Mouse (Mus musculus): ENCODE measurements at regions not wholly inside any gene's neighbourhood (a gene's known extent, or its start where the extent isn't known, plus 50 kb on each side); places are given as distances from the start of the nearest gene placed in this dataset.
"Not testable (repeated sequence)": the region's sequence is repeated elsewhere in the genome, so short reads cannot be mapped to it uniquely, and the experiment has no call there.

DNA sequence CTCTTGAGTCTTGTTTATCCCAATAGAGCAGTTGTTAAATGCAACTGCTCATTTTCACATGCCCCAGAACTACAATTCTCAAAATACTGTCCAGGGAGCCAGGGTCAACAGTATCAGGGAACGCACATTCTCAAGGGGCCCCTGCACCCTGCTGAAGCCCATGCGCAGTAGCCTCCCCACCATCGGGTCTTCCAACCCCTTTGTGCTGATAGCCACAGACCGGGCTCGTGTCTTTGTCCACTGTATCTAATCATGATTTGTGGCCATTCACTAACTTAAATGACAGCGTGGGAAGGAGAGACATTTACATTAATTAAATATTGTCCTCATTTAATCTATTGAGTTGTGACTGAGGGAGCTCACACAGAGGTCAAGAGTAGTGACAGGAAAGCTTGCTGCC is 260.0 kb upstream of the Nr5a2 start:
- Histone ChIP-seq H3K27me3 (0 out of 2 replicates have a peak, but pooled peaks cover 4% of the 10 kb centered on the region), H3K4me3 (no peak overlapping the region), H3K27ac (no peak overlapping the region), H3K36me3 (no peaks in the 10 kb centered on the region), H3K4me1 (peaks cover 5% of the 10 kb centered on the region), H3K9me3 (no peaks in the 10 kb centered on the region), H3K4me2 (replicated peaks) (no peak overlapping the region), H3K9ac (no peak overlapping the region)
- ATAC-seq (ENCODE audit: insufficient number of reproducible peaks, insufficient read depth, low FRiP score, low TSS enrichment) = no peak
- WGBS = 85% methylated on average over 6 of the region's 6 CpGs

DNA sequence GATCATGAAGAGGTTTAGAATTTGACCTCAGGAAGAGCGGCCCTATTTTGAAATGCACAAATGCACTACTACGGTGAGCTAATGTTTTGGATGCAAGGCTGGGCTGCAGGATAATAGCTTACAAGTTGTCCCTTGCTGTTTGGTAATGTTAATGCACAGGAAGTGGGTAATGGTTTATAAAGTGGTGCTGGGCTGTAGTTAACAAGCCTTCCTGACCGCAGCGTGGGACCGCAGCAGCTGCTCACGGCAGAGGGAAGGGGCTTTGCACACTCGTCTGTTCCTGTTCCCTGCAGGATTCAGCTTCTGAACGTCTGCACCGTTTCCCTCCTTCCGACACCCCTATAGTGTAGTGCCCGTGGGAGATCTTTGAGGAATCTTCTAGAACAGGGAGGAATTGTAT is 258.4 kb upstream of the Nr5a2 start:
- Histone ChIP-seq H3K9me3 (no peaks in the 10 kb centered on the region), H3K36me3 (no peaks in the 10 kb centered on the region), H3K4me2 (replicated peaks) (no peak overlapping the region), H3K27me3 (no peaks in the 10 kb centered on the region), H3K4me1 (peaks cover 5% of the 10 kb centered on the region), H3K4me3 (no peak overlapping the region), H3K27ac (no peak overlapping the region), H3K9ac (no peak overlapping the region)
- WGBS = 66% methylated on average over 11 of the region's 11 CpGs
- ATAC-seq (ENCODE audit: insufficient number of reproducible peaks, insufficient read depth, low FRiP score, low TSS enrichment) = no peak

DNA sequence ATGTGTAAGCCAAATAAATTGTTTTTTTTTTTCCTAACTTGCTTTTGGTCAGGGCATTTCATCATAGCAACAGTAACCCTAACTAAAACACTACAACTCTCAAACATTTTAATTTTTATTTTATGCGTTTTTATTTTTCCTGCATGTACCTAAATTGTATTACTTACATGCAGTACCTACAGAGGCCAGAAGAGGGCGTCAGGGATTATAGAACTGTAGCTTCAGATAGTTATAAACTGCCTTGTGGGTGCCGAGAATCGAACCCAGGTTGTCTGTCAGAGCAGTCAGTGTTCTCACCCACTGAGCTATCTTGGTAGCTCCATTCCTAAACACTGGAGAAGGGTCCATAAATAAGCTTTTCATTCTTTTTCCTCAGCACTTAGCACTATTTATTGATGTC is 257.8 kb upstream of the Nr5a2 start:
- Histone ChIP-seq H3K36me3 (no peaks in the 10 kb centered on the region), H3K9me3 (no peaks in the 10 kb centered on the region), H3K4me2 (replicated peaks) (no peak overlapping the region), H3K27me3 (no peaks in the 10 kb centered on the region), H3K4me3 (no peak overlapping the region), H3K4me1 (peaks cover 5% of the 10 kb centered on the region), H3K27ac (no peak overlapping the region), H3K9ac (no peak overlapping the region)
- no peak for ATAC-seq (ENCODE audit: insufficient number of reproducible peaks, insufficient read depth, low FRiP score, low TSS enrichment)
- 67% methylated on average over 4 of the region's 4 CpGs for WGBS

DNA sequence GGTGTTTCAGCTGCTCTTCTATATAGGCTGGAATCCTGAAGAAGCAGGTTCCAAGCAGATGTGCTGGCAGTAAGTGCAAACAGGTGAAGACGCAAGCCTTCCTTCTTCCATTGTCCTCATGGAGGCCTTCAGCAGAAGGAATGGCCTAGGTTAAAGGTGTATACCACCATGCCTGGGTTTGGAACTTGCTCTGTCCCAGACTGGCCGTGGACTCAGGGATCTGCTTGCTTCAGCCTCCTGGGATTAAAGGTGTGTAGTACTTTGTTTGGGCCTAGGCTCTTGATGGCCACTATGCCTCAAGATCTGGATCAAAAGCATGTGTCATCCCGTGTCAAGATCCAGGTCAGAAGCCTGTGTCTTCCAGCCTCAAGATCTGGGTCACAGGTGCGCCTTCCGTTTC is 257.0 kb upstream of the Nr5a2 start:
- no peak overlapping the region for H3K27ac ChIP-seq
- no peak overlapping the region for H3K4me3 ChIP-seq
- no peak overlapping the region for H3K9ac ChIP-seq
- no peak for ATAC-seq (ENCODE audit: insufficient number of reproducible peaks, insufficient read depth, low FRiP score, low TSS enrichment)
- peaks cover 5% of the 10 kb centered on the region for H3K4me1 ChIP-seq
- H3K4me2 ChIP-seq (replicated peaks) = no peak overlapping the region
- WGBS = 97% methylated on average over 5 of the region's 5 CpGs
- no peaks in the 10 kb centered on the region for H3K27me3 ChIP-seq
- no peaks in the 10 kb centered on the region for H3K9me3 ChIP-seq
- no peaks in the 10 kb centered on the region for H3K36me3 ChIP-seq

DNA sequence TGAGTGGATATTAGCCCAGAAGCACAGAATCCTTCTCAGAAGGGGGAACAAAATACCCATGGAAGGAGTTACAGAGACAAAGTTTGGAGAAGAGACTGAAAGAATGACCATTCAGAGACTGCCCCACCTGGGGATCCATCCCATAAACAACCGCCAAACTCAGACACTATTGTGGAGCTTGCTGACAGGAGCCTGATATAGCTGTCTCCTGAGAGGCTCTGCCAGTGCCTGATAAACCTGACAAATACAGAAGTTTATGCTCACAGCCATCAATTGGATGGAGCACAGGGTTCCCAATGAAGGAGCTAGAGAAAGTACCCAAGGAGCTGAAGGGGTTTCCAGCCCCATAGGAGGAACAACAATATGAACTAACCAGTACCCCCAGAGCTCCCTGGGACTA is 254.1 kb upstream of the Nr5a2 start:
- H3K36me3 ChIP-seq; H3K9me3 ChIP-seq; H3K4me3 ChIP-seq; H3K4me2 ChIP-seq (replicated peaks); H3K9ac ChIP-seq; H3K27ac ChIP-seq; H3K27me3 ChIP-seq; H3K4me1 ChIP-seq; ATAC-seq (ENCODE audit: insufficient number of reproducible peaks, insufficient read depth, low FRiP score, low TSS enrichment): not testable (repeated sequence)
- WGBS = 82% methylated on average over 1 of the region's 1 CpGs

DNA sequence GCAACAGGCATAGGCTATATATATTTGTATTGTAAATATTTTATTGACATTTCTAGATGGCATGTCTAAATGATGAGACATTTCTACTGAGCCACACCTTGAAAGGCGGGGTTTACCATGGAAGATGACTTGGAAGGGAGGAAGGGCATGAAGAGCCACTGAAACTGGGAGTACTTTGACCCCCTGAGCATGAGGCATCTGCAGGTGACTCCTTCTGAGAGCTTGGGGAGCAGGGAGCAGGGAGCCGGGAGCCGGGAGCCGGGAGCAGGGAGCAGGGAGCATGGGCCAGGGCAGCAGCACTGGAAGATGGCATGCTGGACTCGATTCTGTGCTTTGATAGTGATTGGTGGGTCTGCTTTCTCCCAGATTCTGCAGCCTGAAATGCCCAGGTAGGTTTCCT is 253.5 kb upstream of the Nr5a2 start:
- Histone ChIP-seq H3K4me2 (replicated peaks) (no peak overlapping the region), H3K36me3 (no peaks in the 10 kb centered on the region), H3K27ac (no peak overlapping the region), H3K4me3 (no peak overlapping the region), H3K27me3 (no peaks in the 10 kb centered on the region), H3K9ac (no peak overlapping the region), H3K4me1 (no peaks in the 10 kb centered on the region), H3K9me3 (no peaks in the 10 kb centered on the region)
- 84% methylated on average over 5 of the region's 5 CpGs for WGBS
- ATAC-seq (ENCODE audit: insufficient number of reproducible peaks, insufficient read depth, low FRiP score, low TSS enrichment) = no peak

DNA sequence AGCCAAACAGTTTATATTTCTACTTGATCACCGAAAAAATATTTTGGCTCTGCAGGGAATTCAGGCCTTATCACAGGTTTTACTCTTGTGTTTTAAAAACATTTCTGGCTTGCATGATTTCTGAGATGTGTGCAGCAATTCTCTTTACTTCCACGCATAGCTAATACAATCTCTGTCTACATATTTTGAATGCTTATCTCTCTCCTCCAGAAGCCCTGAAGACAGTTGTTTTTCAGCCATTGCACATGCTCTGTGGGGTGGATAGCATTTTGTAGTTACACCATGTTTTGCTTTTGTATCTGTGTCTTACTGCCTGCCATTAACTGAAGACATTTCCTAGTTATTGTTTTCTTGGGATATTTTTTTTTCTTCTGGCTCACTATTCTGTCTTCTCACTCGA is 252.6 kb upstream of the Nr5a2 start:
- no peak overlapping the region for H3K27ac ChIP-seq
- no peak overlapping the region for H3K4me3 ChIP-seq
- H3K4me1 ChIP-seq = no peaks in the 10 kb centered on the region
- no peaks in the 10 kb centered on the region for H3K9me3 ChIP-seq
- no peaks in the 10 kb centered on the region for H3K36me3 ChIP-seq
- H3K4me2 ChIP-seq (replicated peaks) = no peak overlapping the region
- no peak overlapping the region for H3K9ac ChIP-seq
- 64% methylated on average over 3 of the region's 3 CpGs for WGBS
- no peaks in the 10 kb centered on the region for H3K27me3 ChIP-seq
- no peak for ATAC-seq (ENCODE audit: insufficient number of reproducible peaks, insufficient read depth, low FRiP score, low TSS enrichment)

DNA sequence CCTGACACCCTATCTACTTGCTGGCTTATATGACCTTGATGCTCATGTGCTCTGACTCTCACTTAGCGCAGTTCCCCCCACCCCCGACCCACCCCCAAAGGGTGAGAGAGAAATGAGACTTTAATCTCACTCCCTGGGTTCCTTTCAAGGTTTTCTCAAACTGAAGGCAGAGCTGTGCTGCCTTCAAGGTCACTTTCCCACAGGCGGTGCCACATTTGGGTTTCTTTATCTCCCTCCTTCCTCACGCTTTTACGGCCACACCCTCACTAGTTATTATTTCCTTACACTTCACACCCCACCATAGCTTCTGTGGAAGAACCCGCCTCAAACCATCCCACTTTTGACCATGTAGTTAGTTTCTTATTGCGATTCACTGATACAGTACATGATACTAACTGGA is 244.1 kb upstream of the Nr5a2 start:
- ATAC-seq (ENCODE audit: insufficient number of reproducible peaks, insufficient read depth, low FRiP score, low TSS enrichment) = no peak
- H3K27me3 ChIP-seq = no peaks in the 10 kb centered on the region
- WGBS = 86% methylated on average over 7 of the region's 7 CpGs
- no peak overlapping the region for H3K27ac ChIP-seq
- H3K9me3 ChIP-seq = no peaks in the 10 kb centered on the region
- no peak overlapping the region for H3K4me2 ChIP-seq (replicated peaks)
- no peak overlapping the region for H3K4me3 ChIP-seq
- no peaks in the 10 kb centered on the region for H3K36me3 ChIP-seq
- no peaks in the 10 kb centered on the region for H3K4me1 ChIP-seq
- H3K9ac ChIP-seq = no peak overlapping the region

DNA sequence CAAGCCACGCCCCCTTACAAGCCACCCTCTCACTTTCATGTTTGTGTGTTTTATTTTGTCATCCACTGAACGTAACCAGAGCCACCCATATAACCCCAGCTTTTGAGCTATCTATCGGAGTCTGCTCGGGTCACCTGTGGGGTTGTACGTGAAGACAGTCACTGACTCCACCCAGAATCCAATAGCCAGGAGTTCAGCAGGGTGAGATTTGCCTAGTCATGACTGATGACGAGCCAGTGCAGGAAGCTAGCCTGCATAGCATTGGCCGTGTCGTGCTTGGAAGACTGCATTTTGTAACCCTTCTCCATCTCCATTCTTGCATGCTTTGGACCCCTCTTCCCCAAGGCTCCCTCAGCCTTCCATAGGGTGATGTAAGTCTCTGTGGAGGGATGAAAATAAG is 243.3 kb upstream of the Nr5a2 start:
- no peaks in the 10 kb centered on the region for H3K27me3 ChIP-seq
- no peaks in the 10 kb centered on the region for H3K9me3 ChIP-seq
- H3K4me3 ChIP-seq = no peak overlapping the region
- no peak overlapping the region for H3K4me2 ChIP-seq (replicated peaks)
- WGBS = 82% methylated on average over 8 of the region's 8 CpGs
- no peak overlapping the region for H3K27ac ChIP-seq
- ATAC-seq (ENCODE audit: insufficient number of reproducible peaks, insufficient read depth, low FRiP score, low TSS enrichment) = no peak
- no peaks in the 10 kb centered on the region for H3K4me1 ChIP-seq
- H3K36me3 ChIP-seq = no peaks in the 10 kb centered on the region
- no peak overlapping the region for H3K9ac ChIP-seq

DNA sequence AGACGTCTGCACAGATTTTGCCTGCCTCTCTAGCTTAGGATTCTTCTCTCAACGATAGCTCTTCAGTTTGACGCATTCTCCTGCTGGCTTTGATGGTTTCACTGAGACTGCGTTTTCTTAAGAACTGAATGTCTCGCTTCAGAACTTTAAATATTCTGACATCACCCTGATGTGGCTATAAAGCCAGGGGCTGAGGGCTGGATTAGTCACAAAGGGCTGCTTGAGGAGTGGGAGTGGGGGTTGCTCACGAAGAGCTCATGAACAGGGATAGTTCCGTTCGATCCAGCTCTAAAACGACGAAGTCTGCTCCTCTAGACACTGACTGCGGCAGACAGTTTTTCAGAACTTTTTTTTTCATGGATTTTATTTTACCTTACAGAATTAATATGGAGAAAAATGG is 240.7 kb upstream of the Nr5a2 start:
- ATAC-seq (ENCODE audit: insufficient number of reproducible peaks, insufficient read depth, low FRiP score, low TSS enrichment) = no peak
- WGBS = 80% methylated on average over 11 of the region's 11 CpGs
- Histone ChIP-seq H3K4me3 (no peak overlapping the region), H3K27me3 (no peaks in the 10 kb centered on the region), H3K4me1 (no peaks in the 10 kb centered on the region), H3K27ac (no peak overlapping the region), H3K9ac (no peak overlapping the region), H3K4me2 (replicated peaks) (no peak overlapping the region), H3K9me3 (no peaks in the 10 kb centered on the region), H3K36me3 (no peaks in the 10 kb centered on the region)

DNA sequence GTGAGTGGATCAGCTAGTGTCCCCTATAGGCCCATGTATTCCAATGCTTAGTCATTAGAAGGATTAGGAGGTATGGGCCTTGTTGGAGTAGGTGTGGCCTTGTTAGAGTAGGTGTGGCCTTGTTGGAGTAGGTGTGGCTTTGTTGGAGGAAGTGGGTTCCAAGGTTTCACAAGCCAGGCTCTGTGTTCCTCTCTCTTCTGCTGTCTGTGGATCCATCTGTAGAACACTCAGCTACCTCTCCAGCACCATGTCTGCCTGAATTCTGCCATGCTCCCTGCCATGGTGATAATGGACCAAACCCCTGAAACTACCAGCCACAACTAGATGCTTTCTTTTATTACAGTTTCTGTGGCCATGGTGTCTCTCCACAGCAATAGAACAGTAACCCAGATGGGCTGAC is 235.7 kb upstream of the Nr5a2 start:
- no peaks in the 10 kb centered on the region for H3K4me1 ChIP-seq
- H3K4me2 ChIP-seq (replicated peaks) = no peak overlapping the region
- H3K9me3 ChIP-seq = no peaks in the 10 kb centered on the region
- H3K27ac ChIP-seq = no peak overlapping the region
- H3K4me3 ChIP-seq = no peak overlapping the region
- H3K27me3 ChIP-seq = no peaks in the 10 kb centered on the region
- H3K9ac ChIP-seq = no peak overlapping the region
- no peak for ATAC-seq (ENCODE audit: insufficient number of reproducible peaks, insufficient read depth, low FRiP score, low TSS enrichment)
- H3K36me3 ChIP-seq = no peaks in the 10 kb centered on the region

DNA sequence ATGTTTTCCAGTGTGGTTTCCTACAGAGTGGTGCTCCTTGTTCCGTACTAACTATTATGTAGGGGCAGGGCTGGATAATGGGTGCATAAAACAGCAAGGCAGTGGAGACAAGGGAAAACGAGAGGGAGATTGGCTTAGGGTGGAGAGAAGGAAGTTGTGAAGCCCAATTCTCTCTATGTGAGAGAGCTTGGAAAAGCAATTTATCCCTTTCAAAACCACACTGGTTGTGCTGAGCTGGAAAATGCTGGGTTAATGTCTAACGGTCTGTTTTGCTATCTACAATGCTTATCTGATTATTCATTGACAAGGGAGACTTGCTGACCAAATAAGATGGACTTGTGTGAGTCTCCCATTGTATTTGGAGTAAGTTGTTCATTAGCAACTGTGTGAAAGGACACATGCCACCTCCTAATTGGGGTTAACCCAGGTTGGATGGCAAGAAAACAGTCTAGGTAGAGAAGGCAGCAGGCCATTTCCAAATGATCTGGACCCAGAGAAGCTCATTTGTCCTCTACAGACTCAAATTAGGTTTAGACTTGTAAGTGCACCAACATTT is 234.9 kb upstream of the Nr5a2 start:
- no peak overlapping the region for H3K4me2 ChIP-seq (replicated peaks)
- 80% methylated on average over 3 of the region's 3 CpGs for WGBS
- no peaks in the 10 kb centered on the region for H3K4me1 ChIP-seq
- H3K27me3 ChIP-seq = no peaks in the 10 kb centered on the region
- no peaks in the 10 kb centered on the region for H3K36me3 ChIP-seq
- ATAC-seq (ENCODE audit: insufficient number of reproducible peaks, insufficient read depth, low FRiP score, low TSS enrichment) = no peak
- H3K9me3 ChIP-seq = no peaks in the 10 kb centered on the region
- no peak overlapping the region for H3K27ac ChIP-seq
- no peak overlapping the region for H3K4me3 ChIP-seq
- no peak overlapping the region for H3K9ac ChIP-seq

DNA sequence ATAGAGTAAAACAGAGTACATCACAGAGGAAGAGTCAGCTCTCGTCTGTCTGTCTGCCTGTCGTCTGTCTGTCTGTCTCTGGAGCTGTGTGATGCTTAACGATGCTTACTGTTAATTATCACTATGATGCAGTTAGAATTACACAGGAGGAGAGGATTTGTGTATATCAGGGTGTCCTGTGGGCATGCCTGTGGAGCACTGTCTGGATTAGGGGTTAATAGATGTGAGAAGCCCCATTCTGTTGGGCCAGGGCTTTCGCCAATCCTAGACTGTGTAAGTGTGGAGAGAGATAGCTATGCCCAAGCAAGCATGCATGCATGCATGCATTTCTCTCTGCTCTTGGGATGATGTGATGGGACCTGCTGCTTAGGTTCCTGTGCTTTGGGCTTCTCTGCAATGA is 218.0 kb upstream of the Nr5a2 start:
- H3K27me3 ChIP-seq = no peaks in the 10 kb centered on the region

More for the DNA sequence above, 218.0 kb upstream of the Nr5a2 start:
- Histone ChIP-seq H3K36me3 (no peaks in the 10 kb centered on the region), H3K9ac (no peak overlapping the region), H3K4me1 (no peaks in the 10 kb centered on the region), H3K27ac (no peak overlapping the region), H3K4me3 (no peak overlapping the region), H3K9me3 (no peaks in the 10 kb centered on the region), H3K4me2 (replicated peaks) (no peak overlapping the region)
- WGBS = 86% methylated on average over 4 of the region's 4 CpGs
- no peak for ATAC-seq (ENCODE audit: insufficient number of reproducible peaks, insufficient read depth, low FRiP score, low TSS enrichment)
